Mouse (Mus musculus) megakaryocyte, embryonic 14.5 days (primary cell): ENCODE data around the gene Llgl2. TPM values are rescaled to one million over a fixed set of nuclear protein-coding genes. Genes with fewer than 3 reads are reported as not detected.
A peak's percentile ranks its signal among the peaks of the same experiment; 100 is the strongest.

Source experiments
- H3K27me3 ChIP-seq: replicated peaks from 2 replicates; pipeline ENCODE3; 2012; ENCODE audit warnings: inconsistent platforms
- H3K36me3 ChIP-seq: replicated peaks from 2 replicates; pipeline ENCODE3; 2012; ENCODE audit warnings: low read length, inconsistent platforms, mixed read lengths
- H3K4me1 ChIP-seq: 2 replicates; pipeline ENCODE4 v1.6.1; 2012; ENCODE audit warnings: inconsistent platforms
- H3K4me3 ChIP-seq: replicated peaks from 2 replicates; pipeline ENCODE3; 2012; ENCODE audit warnings: moderate library complexity, mild to moderate bottlenecking, inconsistent platforms
- H3K9me3 ChIP-seq: 2 replicates; pipeline ENCODE4 v1.6.1; 2012; ENCODE audit warnings: inconsistent platforms
- FLI1 ChIP-seq: IDR thresholded peaks from 2 replicates; pipeline ENCODE4 v1.6.1; 2012; ENCODE audit warnings: low read length, inconsistent platforms, mixed read lengths
- GATA1 ChIP-seq: IDR thresholded peaks from 3 replicates; pipeline ENCODE4 v1.6.1; 2012; ENCODE audit warnings: mixed read lengths, low read length, inconsistent platforms, borderline replicate concordance
- polyA plus RNA-seq: library from polyadenylated mRNA; stranded (reverse); fragments of >175 nt; gene quantifications from 2 replicates; pipeline ENCODE4 v1.2.3, GENCODE M21; 2012; ENCODE audit warnings: low replicate concordance; ENCODE audit not compliant: insufficient read depth

The Llgl2 gene
- polyA plus RNA-seq, 1 experiment, result 12.4 TPM

GRCm38 (mm10) chr11:115884361-115884760 lies 60.5 kb downstream of the Llgl2 start:
- TF ChIP-seq GATA1 (no peak), FLI1 (no peak)
- H3K9me3 ChIP-seq, result no peaks in the 10 kb centered on the region
- no peak overlapping the region for H3K4me3 ChIP-seq
- no peaks in the 10 kb centered on the region for H3K36me3 ChIP-seq
- H3K4me1 ChIP-seq, result peaks cover 15% of the 10 kb centered on the region
- peaks cover 86% of the 10 kb centered on the region for H3K27me3 ChIP-seq

- TF ChIP-seq FLI1 (no peak), GATA1 (no peak)
- H3K36me3 ChIP-seq, result peaks cover under 1% of the 10 kb centered on the region
- peaks cover 15% of the 10 kb centered on the region for H3K4me1 ChIP-seq
- no peak overlapping the region for H3K4me3 ChIP-seq
- H3K27me3 ChIP-seq, result peaks cover 81% of the 10 kb centered on the region
- no peaks in the 10 kb centered on the region for H3K9me3 ChIP-seq
Observed at GRCm38 (mm10) chr11:115885281-115885680, 61.4 kb downstream of the Llgl2 start.

DNA sequence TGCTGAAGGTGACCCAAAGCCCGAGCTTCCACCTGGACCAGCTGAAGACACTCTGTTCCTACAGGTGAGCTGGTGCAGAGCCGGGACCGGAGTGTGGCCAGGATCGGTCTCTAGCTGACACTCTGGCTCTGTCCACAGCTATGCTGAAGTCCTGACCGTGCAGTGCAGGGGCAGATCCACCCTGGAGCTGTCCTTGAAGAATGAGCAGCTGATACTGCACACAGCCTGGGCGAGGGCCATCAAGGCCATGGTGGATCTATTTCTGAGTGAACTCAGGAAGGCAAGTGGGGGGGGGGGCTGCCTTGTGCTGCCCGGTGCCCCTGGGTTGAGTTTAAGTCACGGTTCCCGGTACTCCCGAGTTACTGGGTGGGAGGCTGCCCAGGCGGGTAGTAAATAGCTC lies 62.6 kb downstream of the Llgl2 start:
- H3K9me3 ChIP-seq, result no peaks in the 10 kb centered on the region
- H3K27me3 ChIP-seq, result peaks cover 79% of the 10 kb centered on the region
- peaks cover 11% of the 10 kb centered on the region for H3K36me3 ChIP-seq
- TF ChIP-seq FLI1 (no peak), GATA1 (no peak)
- peaks cover 15% of the 10 kb centered on the region for H3K4me1 ChIP-seq
- no peak overlapping the region for H3K4me3 ChIP-seq

DNA sequence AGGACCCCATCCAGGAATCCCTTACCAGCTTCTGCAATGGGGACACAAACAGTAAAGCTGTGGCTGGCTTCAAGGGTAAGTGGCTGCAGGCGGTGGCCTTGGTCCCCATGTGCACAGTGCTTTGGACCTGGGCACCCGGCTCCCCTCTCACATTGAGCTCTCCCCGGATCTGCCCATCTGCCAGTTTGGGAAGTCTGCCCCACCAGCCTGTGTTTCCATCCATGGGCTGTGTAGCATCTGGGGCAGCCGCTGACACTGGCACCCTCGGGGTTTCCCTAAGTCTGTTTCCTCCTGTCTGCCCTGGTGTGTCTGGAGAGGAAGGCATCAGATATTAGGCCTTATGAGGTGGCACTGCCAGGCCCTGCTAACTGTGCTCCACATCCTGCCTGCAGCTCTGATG lies 64.2 kb downstream of the Llgl2 start:
- peaks cover 26% of the 10 kb centered on the region for H3K36me3 ChIP-seq
- peaks cover 15% of the 10 kb centered on the region for H3K4me1 ChIP-seq
- TF ChIP-seq FLI1 (no peak), GATA1 (no peak)
- H3K4me3 ChIP-seq, result peak overlapping the region; percentile 56
- H3K27me3 ChIP-seq, result peaks cover 65% of the 10 kb centered on the region
- no peaks in the 10 kb centered on the region for H3K9me3 ChIP-seq

DNA sequence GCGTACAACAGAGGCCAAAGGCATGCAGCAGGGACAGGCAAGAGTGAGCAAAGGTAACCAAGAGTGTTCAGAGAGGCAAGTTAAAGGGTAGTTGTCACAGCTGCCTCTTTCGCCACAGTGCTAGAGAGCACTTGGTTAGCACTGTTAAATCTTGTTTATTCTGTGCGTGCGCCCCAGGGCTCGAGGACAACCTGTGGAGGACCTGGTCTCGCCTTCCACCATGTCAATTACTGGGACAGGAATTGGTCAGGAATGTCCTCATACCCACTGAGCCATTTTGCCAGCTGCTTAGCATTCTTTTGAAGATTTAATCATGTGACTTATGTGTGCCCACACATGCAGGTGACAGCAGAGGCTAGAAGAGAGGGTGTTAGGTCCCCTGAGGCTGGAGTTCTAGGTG lies 65.3 kb downstream of the Llgl2 start:
- no peak for TF ChIP-seq GATA1
- no peak for TF ChIP-seq FLI1
- H3K4me1 ChIP-seq, result peaks cover 15% of the 10 kb centered on the region
- no peaks in the 10 kb centered on the region for H3K9me3 ChIP-seq
- no peak overlapping the region for H3K4me3 ChIP-seq
- peaks cover 38% of the 10 kb centered on the region for H3K36me3 ChIP-seq
- peaks cover 54% of the 10 kb centered on the region for H3K27me3 ChIP-seq

GRCm38 (mm10) chr11:115892213-115892612 lies 68.4 kb downstream of the Llgl2 start:
- TF ChIP-seq FLI1 (no peak), GATA1 (no peak)
- H3K27me3 ChIP-seq, result peaks cover 28% of the 10 kb centered on the region
- H3K4me1 ChIP-seq, result peaks cover 20% of the 10 kb centered on the region
- H3K4me3 ChIP-seq, result no peak overlapping the region
- no peaks in the 10 kb centered on the region for H3K9me3 ChIP-seq
- H3K36me3 ChIP-seq, result peaks cover 68% of the 10 kb centered on the region

DNA sequence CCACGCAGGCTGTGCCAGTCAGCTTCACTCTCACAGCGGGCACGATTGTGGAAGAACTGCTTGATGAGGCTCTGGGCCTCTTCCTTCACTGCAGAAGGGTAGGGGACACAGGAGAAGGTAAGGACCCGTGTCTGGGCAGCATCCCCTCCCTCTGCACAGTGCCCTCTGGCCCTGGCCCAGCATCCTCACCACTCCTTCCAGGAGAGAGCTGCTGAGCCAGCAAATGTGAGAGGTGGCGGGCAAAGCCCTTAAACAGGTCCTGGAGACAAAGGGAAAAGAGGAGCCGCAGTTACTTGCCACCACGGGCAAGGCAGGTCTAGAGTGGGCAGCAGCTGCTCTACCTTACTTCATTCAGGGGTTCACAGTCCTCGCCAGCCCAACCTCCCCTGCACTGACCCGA lies 69.2 kb downstream of the Llgl2 start:
- H3K4me1 ChIP-seq, result peaks cover 19% of the 10 kb centered on the region
- TF ChIP-seq FLI1 (no peak), GATA1 (no peak)
- H3K4me3 ChIP-seq, result no peak overlapping the region
- no peaks in the 10 kb centered on the region for H3K9me3 ChIP-seq
- peaks cover 21% of the 10 kb centered on the region for H3K27me3 ChIP-seq
- peaks cover 77% of the 10 kb centered on the region for H3K36me3 ChIP-seq

GRCm38 (mm10) chr11:115894755-115895520 lies 71.1 kb downstream of the Llgl2 start:
- peaks cover 8% of the 10 kb centered on the region for H3K27me3 ChIP-seq
- peaks cover 80% of the 10 kb centered on the region for H3K36me3 ChIP-seq
- peaks cover 33% of the 10 kb centered on the region for H3K4me1 ChIP-seq
- H3K4me3 ChIP-seq, result no peak overlapping the region
- H3K9me3 ChIP-seq, result no peaks in the 10 kb centered on the region
- TF ChIP-seq GATA1, result no peak
- no peak for TF ChIP-seq FLI1

GRCm38 (mm10) chr11:115898446-115898845 lies 74.6 kb downstream of the Llgl2 start:
- Histone ChIP-seq H3K36me3 (peaks cover 74% of the 10 kb centered on the region), H3K4me1 (peaks cover 68% of the 10 kb centered on the region), H3K27me3 (peaks cover 2% of the 10 kb centered on the region), H3K4me3 (peak overlapping the region; percentile 1), H3K9me3 (no peaks in the 10 kb centered on the region)
- TF ChIP-seq GATA1 (no peak), FLI1 (no peak)

GRCm38 (mm10) chr11:115898886-115899285 lies 75.0 kb downstream of the Llgl2 start:
- H3K4me1 ChIP-seq, result peaks cover 73% of the 10 kb centered on the region
- peaks cover 2% of the 10 kb centered on the region for H3K27me3 ChIP-seq
- TF ChIP-seq GATA1 (no peak), FLI1 (no peak)
- peaks cover 74% of the 10 kb centered on the region for H3K36me3 ChIP-seq
- no peaks in the 10 kb centered on the region for H3K9me3 ChIP-seq
- peak overlapping the region; percentile 78 for H3K4me3 ChIP-seq
